Mouse (Mus musculus): Measurements from ENCODE around the gene Rnf5.
A peak's percentile ranks its signal among the peaks of the same experiment; 100 is the strongest.

Gene Rnf5

GRCm38 (mm10) chr17:34632261-34632691 lies 28.8 kb upstream of the Rnf5 start:
- DNase-seq (ENCODE audit: low spot score in 2 of 2): peak in 1 of 2 experiments; percentile 76

- no peak for DNase-seq (ENCODE audit: low spot score in 2 of 2)
These were observed 28.2 kb upstream of the Rnf5 start for GRCm38 (mm10) chr17:34631647-34632046.

GRCm38 (mm10) chr17:34630761-34631301 lies 27.3 kb upstream of the Rnf5 start:
- DNase-seq (ENCODE audit: low spot score in 2 of 2): no peak

- no peak for DNase-seq (ENCODE audit: low spot score in 2 of 2)
These were observed 26.5 kb upstream of the Rnf5 start for GRCm38 (mm10) chr17:34629796-34630603.

- peak in 1 of 2 experiments; percentile 12 for DNase-seq (ENCODE audit: low spot score in 2 of 2)
These were observed 25.8 kb upstream of the Rnf5 start, which contains the start of gene Prrt1 for GRCm38 (mm10) chr17:34629221-34629751. Prrt1 (plus strand) TSS chr17:34629533.

GRCm38 (mm10) chr17:34628644-34628967 lies 25.1 kb upstream of the Rnf5 start:
- DNase-seq (ENCODE audit: low spot score in 2 of 2): no peak

- peak; percentile 36 to 55 for DNase-seq (ENCODE audit: low spot score in 2 of 2)
These were observed 24.6 kb upstream of the Rnf5 start, which contains the start of gene Ppt2 for GRCm38 (mm10) chr17:34627943-34628643. Ppt2 (minus strand) TSS chr17:34628510.

- peak; percentile 53 to 79 for DNase-seq (ENCODE audit: low spot score in 2 of 2)
These were observed 23.8 kb upstream of the Rnf5 start for GRCm38 (mm10) chr17:34627093-34627942.

- peak; percentile 35 to 53 for DNase-seq (ENCODE audit: low spot score in 2 of 2)
These were observed 23.2 kb upstream of the Rnf5 start for GRCm38 (mm10) chr17:34626773-34627092.

GRCm38 (mm10) chr17:34626062-34626772 lies 22.7 kb upstream of the Rnf5 start:
- no peak for DNase-seq (ENCODE audit: low spot score in 2 of 2)

GRCm38 (mm10) chr17:34624981-34625380 lies 21.5 kb upstream of the Rnf5 start:
- DNase-seq (ENCODE audit: low spot score in 2 of 2): no peak

GRCm38 (mm10) chr17:34623161-34623560 lies 19.7 kb upstream of the Rnf5 start:
- DNase-seq (ENCODE audit: low spot score in 2 of 2): no peak

GRCm38 (mm10) chr17:34621006-34621405 lies 17.5 kb upstream of the Rnf5 start:
- DNase-seq (ENCODE audit: low spot score in 2 of 2): no peak

GRCm38 (mm10) chr17:34618999-34619398 lies 15.5 kb upstream of the Rnf5 start:
- peak; percentile 75 to 87 for DNase-seq (ENCODE audit: low spot score in 2 of 2)

- no peak for DNase-seq (ENCODE audit: low spot score in 2 of 2)
These were observed 12.4 kb upstream of the Rnf5 start, which contains the start of gene Egfl8 for GRCm38 (mm10) chr17:34615871-34616270. Egfl8 (minus strand) TSS chr17:34615971.

- no peak for DNase-seq (ENCODE audit: low spot score in 2 of 2)
These were observed 10.3 kb upstream of the Rnf5 start for GRCm38 (mm10) chr17:34613830-34614229.

- no peak for DNase-seq (ENCODE audit: low spot score in 2 of 2)
These were observed 9.7 kb upstream of the Rnf5 start for GRCm38 (mm10) chr17:34613054-34613645.

- no peak for DNase-seq (ENCODE audit: low spot score in 2 of 2)
These were observed 7.6 kb upstream of the Rnf5 start for GRCm38 (mm10) chr17:34611050-34611449.

- no peak for DNase-seq (ENCODE audit: low spot score in 2 of 2)
These were observed 4.5 kb upstream of the Rnf5 start for GRCm38 (mm10) chr17:34607997-34608396.
